Mouse (Mus musculus): ENCODE data around the gene Fam217a.

DNA sequence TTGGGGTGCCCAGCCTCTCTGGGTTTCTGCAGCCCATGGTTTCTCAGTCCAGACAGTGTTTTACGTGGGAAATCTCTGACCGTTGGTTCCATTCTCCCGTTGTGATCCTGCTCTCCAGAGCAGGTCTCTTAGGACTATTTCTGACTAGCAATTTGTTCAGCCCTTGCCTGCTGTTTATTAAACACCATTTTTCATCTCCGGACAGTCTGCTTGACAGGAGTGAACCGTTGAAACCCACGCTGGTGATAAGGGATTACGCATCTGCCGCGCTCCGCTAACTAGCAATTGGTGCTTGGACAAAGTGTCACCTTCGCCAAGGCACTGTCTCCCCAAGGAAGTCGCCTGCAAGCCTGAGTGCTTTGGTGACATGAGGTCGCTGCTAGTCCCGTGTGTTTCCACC is 40.3 kb upstream of the Fam217a start:
- no peak for TF ChIP-seq POLR2A (IDR thresholded peaks at IDR 0.05; ENCODE audit: insufficient read length, low read depth)
- no peak for TF ChIP-seq TCF12 (IDR thresholded peaks at IDR 0.05; ENCODE audit: insufficient read depth, poor library complexity, severe bottlenecking)
- no peak for TF ChIP-seq USF1 (IDR thresholded peaks at IDR 0.05; ENCODE audit: low read depth)
- no peak for TF ChIP-seq MAX (IDR thresholded peaks at IDR 0.05; ENCODE audit: low read depth)
- TF ChIP-seq SRF (IDR thresholded peaks at IDR 0.05; ENCODE audit: control insufficient read depth, insufficient read length, low read depth) = no peak
- TF ChIP-seq CEBPB (IDR thresholded peaks at IDR 0.05; ENCODE audit: insufficient read depth, poor library complexity, severe bottlenecking) = no peak
- TF ChIP-seq TCF3 (IDR thresholded peaks at IDR 0.05; ENCODE audit: insufficient read length, low read depth) = no peak
- TF ChIP-seq POLR2AphosphoS2 (IDR thresholded peaks at IDR 0.05; ENCODE audit: insufficient read length, low read depth) = no peak
- no peak for TF ChIP-seq E2F4 (IDR thresholded peaks at IDR 0.05; ENCODE audit: insufficient read depth)
- TF ChIP-seq MYOG (IDR thresholded peaks at IDR 0.05; ENCODE audit: control insufficient read depth in 1 of 3, insufficient read depth in 1 of 3, insufficient read length in 2 of 3, low read depth in 2 of 3) = no peak
- TF ChIP-seq MYOD1 (IDR thresholded peaks at IDR 0.05; ENCODE audit: control insufficient read depth in 1 of 3, insufficient read length in 2 of 3, low read depth in 2 of 3) = no peak
